Mouse (Mus musculus): Measurements from ENCODE around the gene Aebp2.

- TF ChIP-seq CTCF (IDR thresholded peaks at IDR 0.05; ENCODE audit: borderline replicate concordance, insufficient read depth, low read depth, low read length), result peak; percentile 4; the same call in 1 of the 2 replicates
- TF ChIP-seq POLR2A (IDR thresholded peaks at IDR 0.05; ENCODE audit: borderline replicate concordance, insufficient read depth, low read length), result no peak
These were observed 45.3 kb upstream of the Aebp2 start for GRCm38 (mm10) chr6:140576961-140577821.
